Mouse (Mus musculus) neural tube, embryonic 15.5 days (tissue): ENCODE measurements at regions not wholly inside any gene's neighbourhood (a gene's known extent, or its start where the extent isn't known, plus 50 kb on each side); places are given as distances from the start of the nearest gene placed in this dataset.
"Not testable (repeated sequence)": the region's sequence is repeated elsewhere in the genome, so short reads cannot be mapped to it uniquely, and the experiment has no call there.

ENCODE experiments used
- ATAC-seq: fragments of 200-750 bp; cut with Nextera tagmentation; 2 replicates; pipeline ENCODE4 v1.8.0; 2017; ENCODE audit warnings: mild to moderate bottlenecking, moderate TSS enrichment, moderate library complexity; ENCODE audit not compliant: low FRiP score
- H3K27ac ChIP-seq: fragments of 300-500 bp; sonication (generic); replicated peaks from 2 replicates; pipeline ENCODE4 v1.5.1; 2015; ENCODE audit warnings: mild to moderate bottlenecking, inconsistent platforms
- H3K27me3 ChIP-seq: fragments of 300-500 bp; sonication (generic); replicated peaks from 2 replicates; pipeline ENCODE4 v1.6.1; 2015; ENCODE audit warnings: inconsistent platforms
- H3K36me3 ChIP-seq: fragments of 300-500 bp; sonication (generic); 2 replicates; pipeline ENCODE4 v1.6.1; 2015; ENCODE audit warnings: inconsistent platforms
- H3K4me1 ChIP-seq: fragments of 300-500 bp; sonication (generic); 2 replicates; pipeline ENCODE4 v1.6.1; 2015; ENCODE audit warnings: inconsistent platforms
- H3K4me2 ChIP-seq: fragments of 300-500 bp; sonication (generic); 2 replicates; pipeline ENCODE4 v1.6.1; 2015; ENCODE audit warnings: inconsistent platforms, mild to moderate bottlenecking, moderate library complexity
- H3K4me3 ChIP-seq: fragments of 300-500 bp; sonication (generic); replicated peaks from 2 replicates; pipeline ENCODE4 v1.5.1; 2015; ENCODE audit warnings: mild to moderate bottlenecking, inconsistent platforms
- H3K9ac ChIP-seq: fragments of 300-500 bp; sonication (generic); replicated peaks from 2 replicates; pipeline ENCODE4 v1.6.1; 2015; ENCODE audit warnings: mild to moderate bottlenecking, inconsistent platforms
- H3K9me3 ChIP-seq: fragments of 300-500 bp; sonication (generic); replicated peaks from 2 replicates; pipeline ENCODE4 v1.6.1; 2016; ENCODE audit warnings: inconsistent platforms
- WGBS: fragments of 180-500 bp; shearing (Covaris S2); methylation state at CpG from one replicate; pipeline ENCODE4 v1.1.7; 2015; ENCODE audit warnings: mixed read lengths; 5-methylcytosine and 5-hydroxymethylcytosine counted together

GRCm38 (mm10) chr1:94969543-94969942, 343.9 kb upstream of the Fam174a start:
- no peak for ATAC-seq
- Histone ChIP-seq H3K4me1 (no peaks in the 10 kb centered on the region), H3K4me2 (no peak overlapping the region), H3K4me3 (no peak overlapping the region), H3K9ac (no peak overlapping the region), H3K27me3 (no peaks in the 10 kb centered on the region), H3K36me3 (no peaks in the 10 kb centered on the region), H3K9me3 (no peaks in the 10 kb centered on the region), H3K27ac (no peak overlapping the region)

GRCm38 (mm10) chr1:94970103-94970759, 343.2 kb upstream of the Fam174a start:
- Histone ChIP-seq H3K9ac (no peak overlapping the region), H3K36me3 (no peaks in the 10 kb centered on the region)

GRCm38 (mm10) chr1:94993338-94993737, 320.1 kb upstream of the Fam174a start:
- H3K4me2 ChIP-seq, result no peak overlapping the region
- H3K9me3 ChIP-seq, result no peaks in the 10 kb centered on the region
- H3K4me1 ChIP-seq, result no peaks in the 10 kb centered on the region
- WGBS, result 39% methylated on average over 1 of the region's 1 CpGs
- H3K27me3 ChIP-seq, result no peaks in the 10 kb centered on the region
- no peaks in the 10 kb centered on the region for H3K36me3 ChIP-seq
- H3K9ac ChIP-seq, result no peak overlapping the region
- no peak overlapping the region for H3K4me3 ChIP-seq
- ATAC-seq, result no peak
- no peak overlapping the region for H3K27ac ChIP-seq

More at GRCm38 (mm10) chr1:94970103-94970759, 343.2 kb upstream of the Fam174a start:
- no peak overlapping the region for H3K4me3 ChIP-seq
- no peaks in the 10 kb centered on the region for H3K27me3 ChIP-seq
- no peak overlapping the region for H3K27ac ChIP-seq
- 69% methylated on average over 3 of the region's 3 CpGs for WGBS
- H3K4me1 ChIP-seq, result no peaks in the 10 kb centered on the region
- no peak for ATAC-seq
- no peaks in the 10 kb centered on the region for H3K9me3 ChIP-seq
- H3K4me2 ChIP-seq, result no peak overlapping the region

GRCm38 (mm10) chr1:95003900-95004299, 309.5 kb upstream of the Fam174a start:
- H3K4me3 ChIP-seq, result no peak overlapping the region
- WGBS, result 91% methylated on average over 4 of the region's 4 CpGs
- H3K9ac ChIP-seq, result no peak overlapping the region
- no peaks in the 10 kb centered on the region for H3K27me3 ChIP-seq
- H3K4me2 ChIP-seq, result no peak overlapping the region
- H3K4me1 ChIP-seq, result no peaks in the 10 kb centered on the region
- no peaks in the 10 kb centered on the region for H3K9me3 ChIP-seq
- H3K27ac ChIP-seq, result no peak overlapping the region
- ATAC-seq, result no peak
- no peaks in the 10 kb centered on the region for H3K36me3 ChIP-seq

- no peak for ATAC-seq
- H3K4me2 ChIP-seq, result no peak overlapping the region
- no peak overlapping the region for H3K4me3 ChIP-seq
- no peaks in the 10 kb centered on the region for H3K27me3 ChIP-seq
- H3K9me3 ChIP-seq, result no peaks in the 10 kb centered on the region
- WGBS, result 84% methylated on average over 3 of the region's 3 CpGs
- H3K9ac ChIP-seq, result no peak overlapping the region
- H3K36me3 ChIP-seq, result no peaks in the 10 kb centered on the region
- no peaks in the 10 kb centered on the region for H3K4me1 ChIP-seq
- H3K27ac ChIP-seq, result no peak overlapping the region
These were observed 282.8 kb upstream of the Fam174a start for GRCm38 (mm10) chr1:95030579-95030978.

GRCm38 (mm10) chr1:95033661-95034414, 279.6 kb upstream of the Fam174a start:
- H3K9ac ChIP-seq, H3K4me3 ChIP-seq, H3K36me3 ChIP-seq, H3K9me3 ChIP-seq, ATAC-seq, H3K27ac ChIP-seq, H3K4me1 ChIP-seq, H3K27me3 ChIP-seq, H3K4me2 ChIP-seq: not testable (repeated sequence)
- WGBS, result 21% methylated on average over 1 of the region's 1 CpGs

- H3K36me3 ChIP-seq, result no peaks in the 10 kb centered on the region
- no peaks in the 10 kb centered on the region for H3K9me3 ChIP-seq
- H3K4me3 ChIP-seq, result no peak overlapping the region
- H3K27me3 ChIP-seq, result no peaks in the 10 kb centered on the region
- no peak for ATAC-seq
- H3K4me2 ChIP-seq, result no peak overlapping the region
- no peak overlapping the region for H3K27ac ChIP-seq
- 89% methylated on average over 2 of the region's 2 CpGs for WGBS
- H3K9ac ChIP-seq, result no peak overlapping the region
- H3K4me1 ChIP-seq, result no peaks in the 10 kb centered on the region
These were observed 275.0 kb upstream of the Fam174a start for GRCm38 (mm10) chr1:95038411-95038810.

- no peaks in the 10 kb centered on the region for H3K9me3 ChIP-seq
- 75% methylated on average over 2 of the region's 2 CpGs for WGBS
- no peak overlapping the region for H3K4me2 ChIP-seq
- H3K9ac ChIP-seq, result no peak overlapping the region
- H3K4me3 ChIP-seq, result no peak overlapping the region
- no peaks in the 10 kb centered on the region for H3K36me3 ChIP-seq
- H3K27ac ChIP-seq, result no peak overlapping the region
- H3K27me3 ChIP-seq, result no peaks in the 10 kb centered on the region
- ATAC-seq, result no peak
- no peaks in the 10 kb centered on the region for H3K4me1 ChIP-seq
These were observed 273.1 kb upstream of the Fam174a start for GRCm38 (mm10) chr1:95040332-95040731.

- H3K27me3 ChIP-seq, result no peaks in the 10 kb centered on the region
- no peaks in the 10 kb centered on the region for H3K36me3 ChIP-seq
- H3K9me3 ChIP-seq, result no peaks in the 10 kb centered on the region
- H3K9ac ChIP-seq, result no peak overlapping the region
- H3K27ac ChIP-seq, result no peak overlapping the region
- no peak for ATAC-seq
- H3K4me2 ChIP-seq, result no peak overlapping the region
- H3K4me3 ChIP-seq, result no peak overlapping the region
- no peaks in the 10 kb centered on the region for H3K4me1 ChIP-seq
These were observed 270.1 kb upstream of the Fam174a start for GRCm38 (mm10) chr1:95043355-95043754.

- Histone ChIP-seq H3K4me2 (no peak overlapping the region), H3K4me3 (no peak overlapping the region), H3K27ac (no peak overlapping the region), H3K27me3 (no peaks in the 10 kb centered on the region), H3K36me3 (no peaks in the 10 kb centered on the region), H3K4me1 (no peaks in the 10 kb centered on the region), H3K9ac (no peak overlapping the region), H3K9me3 (no peaks in the 10 kb centered on the region)
- ATAC-seq, result no peak
- WGBS, result 77% methylated on average over 14 of the region's 15 CpGs
These were observed 248.9 kb upstream of the Fam174a start for GRCm38 (mm10) chr1:95064330-95065193.

GRCm38 (mm10) chr1:95065620-95066019, 247.8 kb upstream of the Fam174a start:
- Histone ChIP-seq H3K9me3 (no peaks in the 10 kb centered on the region), H3K4me3 (no peak overlapping the region), H3K36me3 (no peaks in the 10 kb centered on the region), H3K9ac (no peak overlapping the region), H3K4me1 (no peaks in the 10 kb centered on the region), H3K27ac (no peak overlapping the region), H3K4me2 (no peak overlapping the region), H3K27me3 (no peaks in the 10 kb centered on the region)
- ATAC-seq, result no peak

- WGBS, result 97% methylated on average over 4 of the region's 4 CpGs
- Histone ChIP-seq H3K4me3 (no peak overlapping the region), H3K9ac (no peak overlapping the region), H3K27ac (no peak overlapping the region), H3K4me1 (no peaks in the 10 kb centered on the region), H3K4me2 (no peak overlapping the region), H3K27me3 (no peaks in the 10 kb centered on the region), H3K36me3 (no peaks in the 10 kb centered on the region), H3K9me3 (no peaks in the 10 kb centered on the region)
- no peak for ATAC-seq
These were observed 247.4 kb upstream of the Fam174a start for GRCm38 (mm10) chr1:95066040-95066439.
